Mouse (Mus musculus): ENCODE results near the gene Tuba1a. TPM values are rescaled to one million over a fixed set of nuclear protein-coding genes. Genes with fewer than 3 reads are reported as not detected.

Gene Tuba1a
- polyA plus RNA-seq, 1 experiment from 2014 or later, result 460 TPM

GRCm38 (mm10) chr15:98990669-98991539 is 37.4 kb upstream of the Tuba1a start:
- no peak overlapping the region for H3K9ac ChIP-seq (ENCODE audit: low read depth, low read length)
- H3K4me3 ChIP-seq (replicated peaks; ENCODE audit: low read depth, low read length), result no peak overlapping the region
- WGBS, result 44% methylated on average over 15 of the region's 15 CpGs
- ATAC-seq (replicated peaks; ENCODE audit: low FRiP score, low read depth), result no peak
- no peak overlapping the region for H3K4me2 ChIP-seq (ENCODE audit: low read length)
- no peak for DNase-seq (ENCODE audit: low spot score)
- H3K27me3 ChIP-seq (ENCODE audit: insufficient read depth, low read length), result no peaks in the 10 kb centered on the region
- H3K27ac ChIP-seq, result no peak overlapping the region
- peaks cover 9% of the 10 kb centered on the region for H3K4me1 ChIP-seq (replicated peaks; ENCODE audit: insufficient read depth, low read length)
- TF ChIP-seq CTCF (IDR thresholded peaks at IDR 0.05; ENCODE audit: low read depth), result no peak
- no peaks in the 10 kb centered on the region for H3K9me3 ChIP-seq (replicated peaks; ENCODE audit: low read length)
- H3K36me3 ChIP-seq (ENCODE audit: insufficient read depth, low read length), result no peaks in the 10 kb centered on the region

- no peak for TF ChIP-seq CTCF (IDR thresholded peaks at IDR 0.05; ENCODE audit: low read depth)
- no peaks in the 10 kb centered on the region for H3K36me3 ChIP-seq (ENCODE audit: insufficient read depth, low read length)
- no peak overlapping the region for H3K9ac ChIP-seq (ENCODE audit: low read depth, low read length)
- H3K27ac ChIP-seq, result no peak overlapping the region
- H3K9me3 ChIP-seq (replicated peaks; ENCODE audit: low read length), result no peaks in the 10 kb centered on the region
- 44% methylated on average over 11 of the region's 12 CpGs for WGBS
- DNase-seq (ENCODE audit: low spot score) (no peak), ATAC-seq (replicated peaks; ENCODE audit: low FRiP score, low read depth) (no peak)
- H3K4me3 ChIP-seq (replicated peaks; ENCODE audit: low read depth, low read length), result no peak overlapping the region
- H3K4me1 ChIP-seq (replicated peaks; ENCODE audit: insufficient read depth, low read length), result peaks cover 13% of the 10 kb centered on the region
- no peak overlapping the region for H3K4me2 ChIP-seq (ENCODE audit: low read length)
- no peaks in the 10 kb centered on the region for H3K27me3 ChIP-seq (ENCODE audit: insufficient read depth, low read length)
These were observed 36.4 kb upstream of the Tuba1a start for GRCm38 (mm10) chr15:98989701-98990430.

GRCm38 (mm10) chr15:98988787-98989186 is 35.3 kb upstream of the Tuba1a start:
- Histone ChIP-seq H3K4me1 (replicated peaks; ENCODE audit: insufficient read depth, low read length) (peaks cover 13% of the 10 kb centered on the region), H3K36me3 (ENCODE audit: insufficient read depth, low read length) (no peaks in the 10 kb centered on the region), H3K27me3 (ENCODE audit: insufficient read depth, low read length) (no peaks in the 10 kb centered on the region), H3K4me2 (ENCODE audit: low read length) (no peak overlapping the region), H3K9ac (ENCODE audit: low read depth, low read length) (no peak overlapping the region), H3K4me3 (replicated peaks; ENCODE audit: low read depth, low read length) (no peak overlapping the region), H3K27ac (no peak overlapping the region), H3K9me3 (replicated peaks; ENCODE audit: low read length) (no peaks in the 10 kb centered on the region)
- 81% methylated on average over 3 of the region's 3 CpGs for WGBS
- ATAC-seq (replicated peaks; ENCODE audit: low FRiP score, low read depth) (no peak), DNase-seq (ENCODE audit: low spot score) (no peak)
- TF ChIP-seq CTCF (IDR thresholded peaks at IDR 0.05; ENCODE audit: low read depth), result no peak

GRCm38 (mm10) chr15:98987661-98988181 is 34.2 kb upstream of the Tuba1a start:
- no peaks in the 10 kb centered on the region for H3K36me3 ChIP-seq (ENCODE audit: insufficient read depth, low read length)
- peak overlapping the region; percentile 67 for H3K27ac ChIP-seq
- no peak for DNase-seq (ENCODE audit: low spot score)
- no peak overlapping the region for H3K9ac ChIP-seq (ENCODE audit: low read depth, low read length)
- WGBS, result 47% methylated on average over 8 of the region's 8 CpGs
- H3K4me3 ChIP-seq (replicated peaks; ENCODE audit: low read depth, low read length), result no peak overlapping the region
- TF ChIP-seq CTCF (IDR thresholded peaks at IDR 0.05; ENCODE audit: low read depth), result no peak
- no peak for ATAC-seq (replicated peaks; ENCODE audit: low FRiP score, low read depth)
- H3K4me1 ChIP-seq (replicated peaks; ENCODE audit: insufficient read depth, low read length), result peaks cover 8% of the 10 kb centered on the region
- H3K27me3 ChIP-seq (ENCODE audit: insufficient read depth, low read length), result no peaks in the 10 kb centered on the region
- no peaks in the 10 kb centered on the region for H3K9me3 ChIP-seq (replicated peaks; ENCODE audit: low read length)
- H3K4me2 ChIP-seq (ENCODE audit: low read length), result no peak overlapping the region

GRCm38 (mm10) chr15:98987077-98987630 is 33.7 kb upstream of the Tuba1a start:
- H3K27me3 ChIP-seq (ENCODE audit: insufficient read depth, low read length), result no peaks in the 10 kb centered on the region
- no peaks in the 10 kb centered on the region for H3K9me3 ChIP-seq (replicated peaks; ENCODE audit: low read length)
- DNase-seq (ENCODE audit: low spot score), result peak; percentile 56
- H3K4me1 ChIP-seq (replicated peaks; ENCODE audit: insufficient read depth, low read length), result peaks cover 8% of the 10 kb centered on the region
- WGBS, result 48% methylated on average over 7 of the region's 7 CpGs
- H3K27ac ChIP-seq, result peak overlapping the region; percentile 67
- no peak for TF ChIP-seq CTCF (IDR thresholded peaks at IDR 0.05; ENCODE audit: low read depth)
- no peak for ATAC-seq (replicated peaks; ENCODE audit: low FRiP score, low read depth)
- no peak overlapping the region for H3K9ac ChIP-seq (ENCODE audit: low read depth, low read length)
- H3K4me2 ChIP-seq (ENCODE audit: low read length), result no peak overlapping the region
- H3K36me3 ChIP-seq (ENCODE audit: insufficient read depth, low read length), result no peaks in the 10 kb centered on the region
- no peak overlapping the region for H3K4me3 ChIP-seq (replicated peaks; ENCODE audit: low read depth, low read length)
